Mouse (Mus musculus): ENCODE data around the gene Ankrd33b. TPM values are rescaled to one million over a fixed set of nuclear protein-coding genes. Genes with fewer than 3 reads are reported as not detected.

Ankrd33b gene
- total RNA-seq, 1 experiment = 3.8 TPM

- Histone ChIP-seq H3K9me3 (ENCODE audit: control insufficient read depth, insufficient read depth, low read depth, low read length) (no peaks in the 10 kb centered on the region), H3K36me3 (ENCODE audit: control insufficient read depth, insufficient read depth, low read length, poor library complexity, severe bottlenecking) (no peaks in the 10 kb centered on the region), H3K27ac (ENCODE audit: insufficient read depth, low read depth, low read length, poor library complexity, severe bottlenecking) (no peak overlapping the region), H3K9ac (ENCODE audit: insufficient read depth, low read depth, low read length, poor library complexity, severe bottlenecking) (no peak overlapping the region), H3K4me3 (ENCODE audit: insufficient read depth in 1 of 2, low read depth in 1 of 2, low read length in 2 of 2, poor library complexity in 1 of 2, severe bottlenecking in 1 of 2) (no peak overlapping the region), H3K4me1 (ENCODE audit: control insufficient read depth in 2 of 2, insufficient read depth in 2 of 2, low read length in 2 of 2, poor library complexity in 1 of 2) (peaks cover 2 to 3% of the 10 kb centered on the region in 2 experiments; a peak in 2 of 4 replicates)
- TF ChIP-seq ZC3H11A (IDR thresholded peaks at IDR 0.05; ENCODE audit: borderline replicate concordance, low read depth, low read length) (no peak), HCFC1 (IDR thresholded peaks at IDR 0.05; ENCODE audit: borderline replicate concordance, insufficient read depth, low read length) (no peak), CHD2 (IDR thresholded peaks at IDR 0.05; ENCODE audit: low read depth, low read length) (no peak), MAFK (IDR thresholded peaks at IDR 0.05; ENCODE audit: insufficient read depth, low read depth, low read length) (no peak), ZNF384 (IDR thresholded peaks at IDR 0.05; ENCODE audit: low read depth, low read length) (no peak)
- DNase-seq (ENCODE audit: low read depth, low spot score) = no peak
- in situ Hi-C loops (cut with MboI; ENCODE audit: low sequenced_read_pairs in 2 of 2, unreplicated experiment in 2 of 2) = loop anchor here in 1 of 2 experiments (25.0 kb wide), 1 partner anchor 315 kb away; no protein-coding TSS in a partner anchor
Measured at GRCm38 (mm10) chr15:31252590-31253311, 114.8 kb downstream of the Ankrd33b start.

DNA sequence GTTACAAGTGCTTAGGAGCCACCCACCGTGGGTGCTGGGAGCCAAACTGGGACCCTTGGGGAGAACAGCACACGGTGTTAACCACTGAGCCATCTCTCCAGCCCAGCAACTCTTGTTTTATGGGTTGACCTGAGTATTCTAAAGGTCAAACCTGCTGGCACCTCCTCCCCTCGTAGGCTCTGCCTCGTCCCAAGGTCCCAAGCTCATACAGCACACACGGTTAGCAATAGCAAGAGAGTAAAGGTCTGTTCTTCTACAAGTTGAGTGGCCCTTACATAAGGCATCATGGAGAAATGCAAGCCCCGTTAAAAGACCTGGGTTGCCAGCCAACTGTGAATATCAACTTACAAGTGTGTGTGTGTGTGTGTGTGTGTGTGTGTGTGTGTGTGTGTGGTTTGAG lies 116.3 kb downstream of the Ankrd33b start:
- H3K9ac ChIP-seq (ENCODE audit: insufficient read depth, low read depth, low read length, poor library complexity, severe bottlenecking) = no peak overlapping the region
- H3K9me3 ChIP-seq (ENCODE audit: control insufficient read depth, insufficient read depth, low read depth, low read length) = no peaks in the 10 kb centered on the region
- H3K4me3 ChIP-seq (ENCODE audit: insufficient read depth in 1 of 2, low read depth in 1 of 2, low read length in 2 of 2, poor library complexity in 1 of 2, severe bottlenecking in 1 of 2) = no peak overlapping the region
- H3K27ac ChIP-seq (ENCODE audit: insufficient read depth, low read depth, low read length, poor library complexity, severe bottlenecking) = no peak overlapping the region
- peaks cover 3 to 4% of the 10 kb centered on the region in 2 experiments; a peak in 2 of 4 replicates for H3K4me1 ChIP-seq (ENCODE audit: control insufficient read depth in 2 of 2, insufficient read depth in 2 of 2, low read length in 2 of 2, poor library complexity in 1 of 2)
- TF ChIP-seq MAFK (IDR thresholded peaks at IDR 0.05; ENCODE audit: insufficient read depth, low read depth, low read length) (no peak), HCFC1 (IDR thresholded peaks at IDR 0.05; ENCODE audit: borderline replicate concordance, insufficient read depth, low read length) (no peak), ZC3H11A (IDR thresholded peaks at IDR 0.05; ENCODE audit: borderline replicate concordance, low read depth, low read length) (no peak), ZNF384 (IDR thresholded peaks at IDR 0.05; ENCODE audit: low read depth, low read length) (no peak), CHD2 (IDR thresholded peaks at IDR 0.05; ENCODE audit: low read depth, low read length) (no peak)
- in situ Hi-C loops (cut with MboI; ENCODE audit: low sequenced_read_pairs in 2 of 2, unreplicated experiment in 2 of 2) = loop anchor here in 1 of 2 experiments (25.0 kb wide), 1 partner anchor 314 kb away; no protein-coding TSS in a partner anchor
- no peak for DNase-seq (ENCODE audit: low read depth, low spot score)
- no peaks in the 10 kb centered on the region for H3K36me3 ChIP-seq (ENCODE audit: control insufficient read depth, insufficient read depth, low read length, poor library complexity, severe bottlenecking)

DNA sequence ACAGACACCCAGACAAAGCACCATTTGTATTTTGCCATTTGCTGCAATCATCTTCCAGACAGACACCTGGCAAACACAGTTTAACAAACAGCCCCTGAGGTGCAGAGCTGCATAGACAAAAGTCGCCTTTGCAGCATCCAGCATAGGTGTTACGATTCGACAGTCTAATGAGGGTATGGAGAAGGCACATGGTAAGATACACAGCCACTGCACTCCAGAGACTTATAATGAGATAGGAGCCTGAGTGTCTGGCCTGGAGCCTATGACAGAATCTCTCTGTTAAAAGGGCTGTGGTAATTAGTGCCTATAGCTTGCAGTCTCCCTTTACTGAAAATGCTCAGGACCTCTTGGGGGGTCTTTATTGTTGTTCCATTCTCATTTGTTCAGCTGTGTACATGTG lies 116.8 kb downstream of the Ankrd33b start:
- Histone ChIP-seq H3K4me3 (ENCODE audit: insufficient read depth in 1 of 2, low read depth in 1 of 2, low read length in 2 of 2, poor library complexity in 1 of 2, severe bottlenecking in 1 of 2) (no peak overlapping the region), H3K27ac (ENCODE audit: insufficient read depth, low read depth, low read length, poor library complexity, severe bottlenecking) (no peak overlapping the region), H3K9ac (ENCODE audit: insufficient read depth, low read depth, low read length, poor library complexity, severe bottlenecking) (no peak overlapping the region), H3K9me3 (ENCODE audit: control insufficient read depth, insufficient read depth, low read depth, low read length) (no peaks in the 10 kb centered on the region), H3K4me1 (ENCODE audit: control insufficient read depth in 2 of 2, insufficient read depth in 2 of 2, low read length in 2 of 2, poor library complexity in 1 of 2) (peaks cover 3 to 6% of the 10 kb centered on the region in 2 experiments; a peak in 2 of 4 replicates), H3K36me3 (ENCODE audit: control insufficient read depth, insufficient read depth, low read length, poor library complexity, severe bottlenecking) (no peaks in the 10 kb centered on the region)
- no peak for DNase-seq (ENCODE audit: low read depth, low spot score)
- in situ Hi-C loops (cut with MboI; ENCODE audit: low sequenced_read_pairs in 2 of 2, unreplicated experiment in 2 of 2) = loop anchor here in 1 of 2 experiments (25.0 kb wide), 1 partner anchor 313 kb away; no protein-coding TSS in a partner anchor
- TF ChIP-seq MAFK (IDR thresholded peaks at IDR 0.05; ENCODE audit: insufficient read depth, low read depth, low read length) = no peak
- TF ChIP-seq ZNF384 (IDR thresholded peaks at IDR 0.05; ENCODE audit: low read depth, low read length) = no peak
- TF ChIP-seq CHD2 (IDR thresholded peaks at IDR 0.05; ENCODE audit: low read depth, low read length) = no peak
- no peak for TF ChIP-seq HCFC1 (IDR thresholded peaks at IDR 0.05; ENCODE audit: borderline replicate concordance, insufficient read depth, low read length)
- TF ChIP-seq ZC3H11A (IDR thresholded peaks at IDR 0.05; ENCODE audit: borderline replicate concordance, low read depth, low read length) = no peak

DNA sequence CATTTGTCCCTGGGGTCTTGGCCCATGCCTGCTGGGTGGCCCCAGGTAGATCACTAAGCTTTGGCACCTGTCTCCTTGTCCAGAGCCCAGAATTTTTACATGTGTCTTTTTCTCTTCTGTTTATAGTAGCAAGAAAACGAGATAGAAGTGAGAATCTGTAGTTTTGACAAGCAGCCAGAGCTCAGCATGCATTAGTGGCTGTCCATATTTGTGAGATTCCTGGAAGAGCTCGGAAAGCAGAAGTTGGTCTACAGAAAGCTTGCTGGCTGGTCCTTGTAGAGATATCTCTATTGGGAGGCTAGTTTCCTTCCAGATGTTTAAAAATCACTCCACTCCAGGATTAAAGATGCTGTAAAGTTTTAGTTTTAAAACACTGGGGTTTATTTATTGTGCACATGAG lies 117.5 kb downstream of the Ankrd33b start:
- no peak overlapping the region for H3K27ac ChIP-seq (ENCODE audit: insufficient read depth, low read depth, low read length, poor library complexity, severe bottlenecking)
- no peaks in the 10 kb centered on the region for H3K9me3 ChIP-seq (ENCODE audit: control insufficient read depth, insufficient read depth, low read depth, low read length)
- TF ChIP-seq HCFC1 (IDR thresholded peaks at IDR 0.05; ENCODE audit: borderline replicate concordance, insufficient read depth, low read length) (no peak), ZNF384 (IDR thresholded peaks at IDR 0.05; ENCODE audit: low read depth, low read length) (no peak), ZC3H11A (IDR thresholded peaks at IDR 0.05; ENCODE audit: borderline replicate concordance, low read depth, low read length) (no peak), CHD2 (IDR thresholded peaks at IDR 0.05; ENCODE audit: low read depth, low read length) (no peak), MAFK (IDR thresholded peaks at IDR 0.05; ENCODE audit: insufficient read depth, low read depth, low read length) (no peak)
- H3K4me3 ChIP-seq (ENCODE audit: insufficient read depth in 1 of 2, low read depth in 1 of 2, low read length in 2 of 2, poor library complexity in 1 of 2, severe bottlenecking in 1 of 2) = no peak overlapping the region
- in situ Hi-C loops (cut with MboI; ENCODE audit: low sequenced_read_pairs in 2 of 2, unreplicated experiment in 2 of 2) = loop anchor here in 1 of 2 experiments (25.0 kb wide), 1 partner anchor 313 kb away; no protein-coding TSS in a partner anchor
- H3K4me1 ChIP-seq (ENCODE audit: control insufficient read depth in 2 of 2, insufficient read depth in 2 of 2, low read length in 2 of 2, poor library complexity in 1 of 2) = peaks cover 3 to 6% of the 10 kb centered on the region in 2 experiments; a peak in 2 of 4 replicates
- H3K36me3 ChIP-seq (ENCODE audit: control insufficient read depth, insufficient read depth, low read length, poor library complexity, severe bottlenecking) = no peaks in the 10 kb centered on the region
- no peak overlapping the region for H3K9ac ChIP-seq (ENCODE audit: insufficient read depth, low read depth, low read length, poor library complexity, severe bottlenecking)
- no peak for DNase-seq (ENCODE audit: low read depth, low spot score)

Measured in ES-E14 (cell line).